Mouse (Mus musculus) gastrocnemius, postnatal 14 days (tissue): ENCODE data around the gene Krt2. TPM values are rescaled to one million over a fixed set of nuclear protein-coding genes. Genes with fewer than 3 reads are reported as not detected.

Experiments
- DNase-seq: peaks from one replicate; pipeline ENCODE4 v3.0.0; 2021; ENCODE audit warnings: mixed read lengths
- intact Hi-C: fragments of 180-260 bp; cut with DNase I; formaldehyde crosslinking; loops from one replicate; pipeline ENCODE4 v1.15.1; 2025; ENCODE audit warnings: low total_unique reads
- long read RNA-seq, 2 experiments: library from polyadenylated mRNA; stranded (forward); transcript quantifications; one replicate each; pipeline ENCODE4 v2.0.0; 2021
- total RNA-seq, 2 experiments: library from RNA; stranded (reverse); gene quantifications; 2 replicates each; pipeline ENCODE4 v1.2.3; 2021

Gene Krt2
- not detected for total RNA-seq
- long read RNA-seq, experiment 1: 0 reads
- long read RNA-seq, experiment 2: 0 reads

DNA sequence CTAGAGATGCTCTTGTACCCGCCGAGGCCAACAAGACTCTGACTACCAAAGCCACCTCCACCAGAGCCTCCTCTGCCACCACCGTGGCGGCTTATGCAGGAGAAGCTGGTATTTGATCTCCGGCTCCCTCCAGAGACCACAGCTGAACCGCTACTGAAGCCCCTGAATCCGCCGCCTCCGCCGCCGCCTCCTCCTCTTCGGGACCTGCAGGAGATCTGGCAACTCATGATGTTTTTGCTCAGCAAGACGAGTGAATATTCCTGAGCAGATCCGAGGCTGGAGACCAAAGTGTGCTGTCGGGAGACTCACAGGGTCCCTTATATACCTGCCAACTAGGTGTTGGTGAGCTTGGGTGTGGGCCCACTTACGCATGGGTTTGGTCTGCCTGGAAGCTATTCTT is at the start of gene Krt2:
TSS of gene Krt2 (minus strand) at position 295 of the 400 bp plus-strand sequence.
- DNase-seq: no peak
- intact Hi-C loops: no loop called here

DNA sequence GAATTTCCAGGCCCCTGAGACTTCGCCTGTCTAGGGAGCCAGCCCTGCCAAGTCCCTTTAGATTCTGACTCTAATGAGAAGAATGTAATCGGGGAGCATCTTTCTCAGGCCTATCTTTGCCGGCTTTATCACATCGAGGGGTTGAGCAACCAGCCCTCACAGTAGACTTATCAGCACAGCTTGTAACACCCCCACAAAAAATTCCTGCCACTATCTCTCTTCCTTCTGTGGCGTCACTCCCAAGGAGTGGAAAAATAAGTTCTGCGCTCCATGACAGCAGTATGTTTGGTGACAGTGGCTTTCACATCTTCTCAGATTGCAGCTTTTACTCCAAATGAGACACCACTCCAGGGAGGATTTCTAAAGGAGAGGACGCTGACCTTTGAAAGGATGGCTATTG is 48.8 kb upstream of the Krt2 start:
- DNase-seq: no peak
- intact Hi-C loops: no loop called here

DNA sequence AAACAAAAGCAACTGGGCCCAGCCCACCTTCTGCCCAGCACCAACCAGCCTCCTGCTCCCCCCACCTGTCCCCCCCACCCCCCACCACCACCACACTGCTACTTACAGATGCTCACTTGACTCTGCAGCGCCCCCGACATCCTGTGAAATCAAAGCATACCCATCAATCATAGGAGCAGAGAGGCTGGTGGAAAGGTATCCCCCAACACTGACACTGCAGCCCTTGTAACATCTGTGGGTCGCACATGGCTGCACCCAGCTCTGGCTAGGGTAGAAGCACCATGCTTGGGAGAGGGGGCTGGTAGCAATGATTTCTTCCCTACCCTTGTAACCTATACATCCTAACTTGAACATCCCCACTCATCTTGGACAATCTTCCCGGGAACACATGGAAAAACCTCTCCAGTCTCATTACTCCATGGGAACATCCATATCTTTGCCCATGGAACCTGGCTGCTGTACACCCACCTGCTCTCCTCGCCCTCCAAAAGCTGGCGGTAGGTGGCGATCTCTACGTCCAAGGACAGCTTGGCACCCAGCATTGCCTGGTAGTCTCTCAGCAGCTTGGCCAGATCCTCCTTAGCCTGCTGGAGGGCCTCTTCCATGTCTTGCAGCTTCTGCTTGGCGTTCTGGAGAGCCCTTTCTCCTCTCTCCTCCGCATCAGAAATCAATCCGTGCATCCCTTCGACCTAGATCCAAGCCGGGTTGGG is 42.6 kb upstream of the Krt2 start:
- DNase-seq: no peak
- intact Hi-C loops: no loop called here

DNA sequence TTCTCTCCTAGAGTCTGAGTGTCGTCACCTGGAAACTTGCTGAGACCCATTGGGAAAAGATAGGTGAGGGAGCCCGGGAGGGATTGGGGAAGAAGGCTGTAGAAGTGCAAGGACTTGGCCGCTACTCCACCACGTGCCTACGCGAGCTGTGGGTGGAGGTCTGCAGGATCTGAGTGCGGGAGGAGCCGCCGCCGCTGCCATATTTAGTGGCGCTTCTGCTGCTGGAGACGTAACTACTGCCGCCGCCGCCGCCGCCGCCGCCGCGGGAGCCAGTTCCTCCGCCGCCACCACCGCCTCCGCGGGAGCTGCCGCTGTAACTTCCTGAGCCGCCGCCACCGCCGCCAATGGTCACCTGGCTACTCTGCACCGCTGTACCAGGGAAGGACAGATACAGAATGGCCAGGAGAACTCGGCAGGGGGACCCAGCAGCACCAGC is 41.8 kb upstream of the Krt2 start:
- peak; percentile 9 for DNase-seq
- intact Hi-C loops: no loop called here

DNA sequence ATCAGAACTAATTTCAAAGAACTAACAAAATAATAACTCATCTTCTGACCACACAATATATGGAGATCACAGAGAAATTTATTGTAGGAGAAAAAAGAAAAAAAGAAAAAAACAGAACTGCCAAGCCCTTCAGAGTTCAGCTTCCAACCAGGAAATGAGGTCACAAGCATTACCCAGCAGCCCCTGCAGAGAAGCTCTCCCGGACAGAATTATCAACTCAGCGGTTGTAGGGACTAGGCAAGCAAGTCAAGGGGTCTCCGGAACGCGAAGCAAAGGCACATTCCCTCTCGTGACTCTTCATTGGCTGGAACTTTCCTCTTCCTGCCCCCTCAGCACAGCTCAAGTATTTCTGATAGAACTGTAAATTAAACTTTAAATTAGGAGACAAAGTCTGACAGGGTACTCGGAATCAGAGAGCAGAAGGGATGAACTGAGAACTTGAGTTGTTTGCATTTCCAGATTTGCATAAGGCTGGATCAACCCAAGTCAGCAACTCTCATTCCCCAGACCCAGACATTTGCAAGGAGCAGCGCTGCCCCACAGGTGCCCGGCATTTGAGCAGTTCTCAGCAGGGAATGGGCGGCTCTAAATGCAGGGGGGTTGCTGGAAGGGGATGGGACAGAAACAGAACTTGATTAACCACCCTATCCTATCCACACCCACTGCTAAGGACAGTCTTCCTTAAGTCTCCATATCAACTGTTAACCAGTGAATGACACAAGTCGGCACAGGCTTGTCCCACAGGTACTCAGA is 40.9 kb upstream of the Krt2 start:
- intact Hi-C loops: no loop called here
- no peak for DNase-seq

DNA sequence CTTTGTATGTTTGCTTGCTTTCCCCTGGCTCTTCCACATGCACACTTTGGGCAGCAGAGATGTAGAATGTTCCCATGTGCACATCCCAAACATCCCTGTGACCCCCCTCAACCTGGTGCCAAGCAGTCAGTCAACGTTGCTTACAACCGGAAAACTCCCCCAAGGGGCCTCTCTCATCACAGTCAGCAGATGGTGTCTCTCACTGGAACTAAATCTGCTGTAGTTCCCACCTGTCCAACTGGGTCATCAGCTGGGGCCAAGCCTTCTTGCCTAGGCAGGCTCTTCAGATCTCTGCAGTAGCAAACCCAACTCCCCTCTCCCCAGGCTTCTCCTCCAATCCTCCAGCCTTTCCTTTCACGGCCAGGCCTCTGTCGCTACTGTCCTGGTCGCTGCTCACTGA is 38.7 kb upstream of the Krt2 start:
- intact Hi-C loops: no loop called here
- no peak for DNase-seq

DNA sequence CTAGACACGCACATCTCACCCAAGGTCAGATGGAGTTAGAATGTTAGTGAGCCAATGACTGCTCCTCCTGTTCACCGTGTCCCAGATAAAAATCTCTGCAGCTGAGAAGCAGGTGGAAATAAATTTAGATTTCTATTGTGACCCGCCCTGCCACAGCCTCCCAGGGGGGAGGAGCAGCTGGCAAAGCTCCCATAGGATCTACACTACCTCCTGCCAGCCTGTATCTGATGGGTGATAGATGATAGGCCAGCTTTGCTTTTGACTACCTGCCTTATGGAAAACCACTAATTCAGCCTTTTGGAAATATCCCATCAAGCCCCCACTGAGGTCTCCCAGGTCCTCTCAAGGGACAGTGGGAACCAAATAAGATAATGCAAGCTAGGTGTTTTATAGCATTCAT is 37.8 kb upstream of the Krt2 start:
- intact Hi-C loops: no loop called here
- DNase-seq: no peak

DNA sequence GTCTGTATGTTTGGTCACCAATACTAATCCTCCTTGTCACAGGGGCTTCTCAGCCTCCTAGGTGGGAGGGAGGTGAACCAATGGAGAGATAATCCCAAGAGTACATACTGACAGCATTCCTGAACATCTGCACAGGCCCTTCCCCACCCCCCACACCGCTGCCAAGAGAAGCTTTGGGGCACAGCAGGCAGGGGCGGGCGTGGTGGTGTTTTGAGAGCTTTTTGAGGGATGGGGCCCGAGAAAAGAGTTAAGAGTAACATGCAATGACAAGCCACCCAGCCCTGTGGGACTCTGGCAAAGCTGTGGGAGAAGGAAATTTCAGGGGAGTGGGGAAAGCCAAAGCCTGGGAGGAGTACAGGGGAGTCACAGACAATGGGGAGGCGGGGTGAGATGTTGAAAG is 36.3 kb upstream of the Krt2 start:
- no peak for DNase-seq
- intact Hi-C loops: no loop called here

DNA sequence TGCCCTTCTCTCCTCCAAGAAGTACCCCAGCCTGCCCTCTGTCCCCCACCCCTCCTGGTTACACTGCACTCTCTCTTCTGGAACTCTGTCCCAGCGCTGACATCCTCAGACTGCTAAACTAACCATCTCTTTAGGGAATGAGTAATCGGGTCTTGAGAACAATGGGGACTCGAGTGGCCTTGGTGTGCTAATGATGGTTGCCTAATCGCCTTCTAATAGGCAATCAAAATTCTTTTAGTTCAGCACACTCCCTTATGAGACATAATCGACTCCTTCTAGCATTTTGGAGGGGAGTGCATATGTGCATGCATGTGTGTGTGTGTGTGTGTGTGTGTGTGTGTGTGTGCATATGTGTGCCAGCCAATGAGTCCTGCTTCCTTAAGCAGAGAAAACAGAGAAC is 34.6 kb upstream of the Krt2 start:
- DNase-seq: no peak
- intact Hi-C loops: no loop called here

DNA sequence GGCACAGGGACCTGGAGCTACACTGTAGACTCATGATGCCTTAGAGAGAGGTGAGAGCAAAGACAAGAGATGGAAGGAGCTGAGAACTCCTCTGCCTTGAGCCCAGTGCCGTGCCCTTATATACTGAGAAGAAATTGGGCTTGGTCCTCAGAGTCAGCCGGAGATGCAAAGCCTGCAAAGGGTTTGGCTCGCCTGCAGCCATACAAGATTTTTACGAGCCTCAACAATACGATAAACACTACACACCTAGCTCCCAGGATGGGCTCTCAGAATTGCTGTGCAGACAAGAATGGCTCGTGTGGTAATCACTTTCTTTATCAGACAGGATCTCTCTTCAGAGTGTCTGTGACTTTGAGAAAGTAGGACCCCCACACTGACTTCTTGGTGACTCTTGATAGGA is 32.7 kb upstream of the Krt2 start, which contains the start of gene Krt1:
TSS of gene Krt1 (minus strand) at position 101 of the 400 bp plus-strand sequence.
- no peak for DNase-seq
- intact Hi-C loops: no loop called here

DNA sequence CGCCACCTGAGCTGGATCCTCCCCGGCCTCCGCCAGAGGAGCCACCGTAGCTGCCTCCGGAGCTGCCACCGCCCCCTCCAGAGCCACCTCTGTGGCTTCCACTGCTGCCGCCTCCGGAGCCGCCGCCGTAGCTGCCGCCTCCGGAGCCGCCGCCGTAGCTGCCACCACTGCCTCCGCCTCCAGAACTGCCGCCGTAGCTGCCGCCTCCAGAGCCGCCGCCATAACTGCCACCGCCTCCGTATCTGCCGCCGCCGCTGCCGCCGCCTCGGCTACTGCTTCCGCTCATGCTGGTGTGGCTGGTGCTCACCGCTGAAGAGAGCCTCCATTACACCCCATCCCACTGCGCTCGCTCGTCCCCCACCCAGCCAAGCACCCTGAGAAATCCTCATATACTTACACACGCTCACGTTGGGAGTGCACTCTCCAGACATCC is 28.0 kb upstream of the Krt2 start:
- no peak for DNase-seq
- intact Hi-C loops: no loop called here

DNA sequence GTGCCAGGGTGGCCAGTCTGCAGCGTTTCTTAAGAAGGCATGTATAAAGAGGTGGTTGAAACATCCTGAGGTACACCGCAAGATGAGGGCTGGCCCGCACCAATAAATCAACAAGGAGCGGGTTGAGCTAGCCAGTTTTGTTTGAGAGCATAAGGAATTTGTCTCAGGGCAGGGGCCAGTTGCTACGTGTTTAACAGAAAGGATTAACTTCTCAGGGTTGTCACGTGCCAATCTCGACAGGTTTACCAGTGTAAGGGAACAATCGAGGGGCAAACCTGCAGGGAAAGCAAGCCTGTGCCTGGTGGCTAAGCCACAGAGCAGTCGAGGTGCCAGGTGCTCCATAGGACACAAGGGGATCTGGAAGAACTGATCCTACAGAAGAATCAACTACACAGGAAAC is 25.2 kb upstream of the Krt2 start:
- intact Hi-C loops: no loop called here
- DNase-seq: no peak

DNA sequence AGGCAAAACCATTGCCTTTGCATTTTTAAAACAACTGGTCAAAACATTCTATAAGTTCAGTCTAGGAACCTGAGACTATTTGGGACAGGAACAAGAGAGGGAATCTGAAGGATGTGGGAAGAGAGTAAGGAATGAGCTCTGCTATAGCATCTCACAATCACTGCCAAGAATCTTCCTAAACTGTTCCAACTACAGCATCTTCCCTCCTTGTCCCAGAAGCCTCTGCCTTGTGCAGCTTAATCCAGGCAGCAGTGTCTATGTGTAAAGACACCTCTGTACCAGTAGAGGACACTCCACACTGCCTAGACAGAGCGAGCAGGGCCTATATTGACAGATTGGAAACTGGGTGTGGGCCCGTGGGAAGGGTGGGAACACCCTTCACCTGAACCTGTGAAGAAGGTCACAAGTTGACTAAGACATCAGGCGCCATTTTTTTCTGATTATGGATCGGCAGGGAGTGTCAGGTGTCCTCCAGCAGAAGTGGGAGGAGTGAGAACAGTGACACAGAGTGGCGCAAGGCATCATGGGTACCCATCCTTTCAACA is 16.9 kb upstream of the Krt2 start:
- intact Hi-C loops: no loop called here

DNA sequence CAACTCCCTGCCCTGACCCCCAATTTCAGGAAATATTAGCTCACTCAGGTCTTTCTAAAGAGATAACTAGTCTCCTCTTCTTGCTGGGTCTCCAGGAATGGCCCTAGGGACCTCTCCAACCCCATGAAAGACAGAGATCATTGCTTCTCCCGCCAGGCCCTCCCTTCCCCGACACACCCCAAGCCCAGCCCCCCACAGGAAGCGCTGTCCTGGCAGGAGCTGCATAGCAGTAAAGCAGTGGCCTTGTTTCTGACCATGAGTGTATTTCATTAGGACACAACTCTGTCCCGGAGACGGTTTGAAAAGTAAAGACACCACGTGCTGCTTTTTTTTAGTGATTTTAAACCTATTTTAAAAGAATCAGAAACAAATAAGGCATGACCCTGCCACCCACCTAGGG is 15.2 kb upstream of the Krt2 start:
- DNase-seq: no peak
- intact Hi-C loops: no loop called here

More for the DNA sequence above, 16.9 kb upstream of the Krt2 start:
- DNase-seq: no peak

DNA sequence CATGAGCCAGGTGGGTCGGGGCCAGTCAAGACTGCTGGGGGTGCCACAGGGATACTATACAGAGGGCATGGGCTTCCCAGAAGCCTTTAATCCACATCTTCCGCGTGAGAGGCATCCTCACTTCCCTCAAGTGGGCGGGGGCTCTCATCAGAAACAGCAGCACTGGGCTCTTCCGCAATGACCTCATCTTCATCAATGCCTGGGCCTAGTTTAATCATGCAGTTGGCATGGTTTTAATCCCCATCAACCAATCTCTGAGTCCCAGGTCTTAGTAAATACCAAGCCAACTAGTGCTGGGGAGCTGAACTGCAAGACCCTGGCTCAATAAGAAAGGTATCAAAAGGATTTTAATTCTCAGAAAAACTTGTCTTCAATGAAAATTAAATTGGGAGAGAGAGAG is 11.5 kb upstream of the Krt2 start:
- intact Hi-C loops: no loop called here
- DNase-seq: no peak

DNA sequence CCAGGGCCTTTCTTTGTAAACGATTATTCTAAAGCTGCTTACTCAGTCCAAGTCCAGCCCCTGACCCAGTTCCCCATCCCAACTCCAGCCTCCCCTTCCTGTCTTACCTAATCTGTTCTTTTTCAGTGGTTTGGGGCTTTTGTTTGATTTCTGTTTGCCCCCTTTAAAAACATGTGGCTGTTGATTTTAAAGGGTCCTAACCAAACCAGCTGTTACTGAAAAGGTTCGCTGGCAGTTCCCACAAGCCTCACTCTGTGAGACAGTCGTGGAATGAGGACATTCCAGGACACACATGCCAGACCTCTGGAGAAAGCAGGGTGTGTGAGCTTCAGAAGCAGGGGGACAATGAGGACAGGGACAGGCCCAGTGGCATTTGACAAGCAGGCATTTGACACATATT is 3.8 kb upstream of the Krt2 start:
- DNase-seq: no peak
- intact Hi-C loops: no loop called here

DNA sequence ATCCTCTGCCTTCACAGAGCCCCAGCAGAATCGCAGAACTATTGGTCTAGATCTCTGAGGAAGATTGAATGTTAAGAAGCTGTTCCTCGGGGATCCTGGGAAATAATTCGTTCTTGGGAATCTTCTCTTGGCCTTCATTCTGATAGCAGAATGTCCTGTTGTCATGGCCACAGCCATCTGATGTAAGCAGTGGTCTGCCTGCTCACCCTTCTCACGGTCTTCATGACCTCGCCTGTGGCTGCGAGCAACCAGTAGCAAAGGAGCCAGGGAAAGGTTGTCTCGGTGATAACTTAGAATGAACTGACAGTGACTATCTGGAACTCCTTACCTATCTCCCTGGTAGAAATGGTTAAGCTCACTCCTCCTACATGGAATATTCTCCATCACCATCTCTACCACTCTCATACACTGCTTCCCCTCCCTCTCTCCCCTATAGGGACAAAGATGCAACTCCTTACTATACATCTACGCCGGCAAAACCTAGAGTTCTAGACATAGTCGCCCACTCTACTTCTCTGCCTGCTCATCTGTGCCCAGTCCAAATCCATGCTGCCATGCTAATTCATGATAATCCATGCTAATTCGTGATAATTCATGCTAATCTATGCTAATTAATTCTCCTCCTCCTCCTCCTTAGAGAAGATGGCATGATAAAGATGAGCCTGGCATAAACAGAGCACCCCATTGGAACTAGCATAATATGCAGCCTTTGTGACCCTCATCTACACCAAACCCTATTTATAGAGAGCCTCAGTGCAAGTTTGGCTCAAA is 14.7 kb downstream of the Krt2 start:
- no peak for DNase-seq
- intact Hi-C loops: no loop called here

DNA sequence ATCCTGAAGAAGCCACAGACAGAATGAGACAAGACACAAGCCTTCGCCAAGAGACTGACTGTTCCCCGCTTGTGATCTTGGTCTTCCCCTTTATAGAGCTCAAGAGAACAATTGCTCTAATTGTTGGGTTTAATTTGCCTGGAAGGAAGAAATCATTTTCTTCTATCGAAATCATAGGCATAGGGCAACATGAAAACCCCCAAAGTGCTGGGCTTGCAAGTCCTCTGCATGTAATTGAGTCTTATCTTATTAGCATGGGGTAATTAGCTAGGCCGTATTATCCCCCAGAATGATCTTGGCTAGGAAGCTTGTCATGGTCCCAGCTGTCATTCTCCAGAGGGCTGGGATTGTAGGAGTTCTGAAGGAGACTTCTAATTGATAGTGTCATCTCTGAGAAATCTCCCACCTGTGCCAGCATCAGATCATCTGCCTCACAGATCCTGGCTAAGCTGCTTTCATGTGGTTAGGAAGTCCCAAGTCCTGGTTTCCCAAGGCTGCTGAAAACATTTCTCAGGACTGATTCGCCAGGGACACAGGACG is 15.6 kb downstream of the Krt2 start, which contains the start of gene Krt73:
TSS of gene Krt73 (minus strand) at position 51 of the 540 bp plus-strand sequence.
- intact Hi-C loops: no loop called here
- no peak for DNase-seq

DNA sequence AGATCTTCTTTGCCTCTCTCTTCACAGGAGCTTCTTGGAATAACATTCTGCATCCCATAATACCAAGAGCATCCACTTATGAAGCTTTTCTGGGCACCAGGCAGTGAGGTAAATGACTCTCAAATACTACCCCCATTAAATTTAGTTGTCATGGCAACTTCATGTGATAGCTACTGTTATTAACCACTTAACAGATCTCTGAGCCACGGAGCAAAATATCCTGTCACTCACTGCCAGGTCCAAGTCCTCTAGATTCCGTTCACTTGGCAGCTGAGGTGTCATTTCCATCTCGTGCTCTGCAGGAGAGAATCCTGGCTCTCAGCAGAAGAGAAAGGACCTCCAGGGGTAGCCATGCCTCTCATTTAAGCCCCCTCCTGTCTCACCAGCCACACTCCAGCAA is 27.1 kb downstream of the Krt2 start:
- intact Hi-C loops: no loop called here
- no peak for DNase-seq

DNA sequence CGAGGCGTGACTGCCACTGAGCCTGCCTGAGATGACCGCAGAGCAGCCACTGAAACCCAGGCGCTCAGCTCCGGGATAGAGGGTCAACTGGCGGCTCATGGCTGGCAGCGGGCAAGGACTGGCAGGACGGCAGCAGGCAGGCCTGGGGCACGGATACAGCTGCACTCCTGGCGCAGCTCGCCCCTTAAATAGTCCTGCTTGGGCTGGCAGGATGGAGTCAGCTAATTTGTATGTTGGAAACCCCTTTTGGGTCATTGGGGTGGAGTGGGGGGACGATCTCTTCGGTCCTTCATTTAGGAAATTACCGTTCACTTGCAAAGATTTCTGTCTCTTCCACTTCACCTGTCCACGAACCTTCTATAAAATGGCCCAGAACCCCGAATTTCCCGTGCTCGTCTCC is 31.6 kb downstream of the Krt2 start, which contains the start of gene Krt72:
TSS of gene Krt72 (minus strand) at position 101 of the 400 bp plus-strand sequence.
- DNase-seq: no peak

More for the DNA sequence above, 31.6 kb downstream of the Krt2 start, which contains the start of gene Krt72:
- intact Hi-C loops: no loop called here
